Mouse (Mus musculus): Measurements from ENCODE around the gene Hoxa10.

DNA sequence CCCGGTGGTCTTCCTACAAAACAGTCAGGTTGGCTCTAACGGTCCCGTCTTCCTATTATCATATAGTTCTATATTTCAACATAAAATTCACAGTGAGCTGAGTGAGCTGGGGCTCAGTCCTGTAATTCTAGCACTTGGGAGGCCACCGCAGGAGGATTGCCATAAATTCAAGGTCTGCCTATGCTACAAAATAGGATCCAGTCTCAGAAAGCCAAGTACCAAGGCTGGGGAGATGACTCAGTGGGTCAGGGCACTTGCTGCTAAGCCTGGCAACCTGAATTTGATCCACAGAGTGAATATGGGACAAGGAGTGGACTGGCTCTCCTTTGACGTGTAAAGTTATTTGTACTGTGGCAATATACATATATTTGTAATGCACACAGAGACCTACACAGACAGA lies 43.2 kb upstream of the Hoxa10 start:
- no peak for TF ChIP-seq CTCF (IDR thresholded peaks at IDR 0.05; ENCODE audit: low read depth, low read length)
- TF ChIP-seq EP300 (IDR thresholded peaks at IDR 0.05; ENCODE audit: insufficient read depth, low read depth, low read length): no peak
- no peak for TF ChIP-seq POLR2A (IDR thresholded peaks at IDR 0.05; ENCODE audit: insufficient read depth, low read length)

All from ES-Bruce4 (cell line).